Mouse (Mus musculus) CH12.LX (cell line): Measurements from ENCODE around the gene 1700028P14Rik. TPM values are rescaled to one million over a fixed set of nuclear protein-coding genes. Genes with fewer than 3 reads are reported as not detected.

Experiments
- DNase-seq: peaks from one replicate; pipeline ENCODE4 v3.0.0-alpha.2; 2013; ENCODE audit errors: extremely low read depth
- H3K27ac ChIP-seq: 2 replicates; pipeline ENCODE4 v1.5.1; 2012; ENCODE audit warnings: low read depth, mild to moderate bottlenecking, control low read depth, moderate library complexity; ENCODE audit not compliant: insufficient read depth
- H3K27me3 ChIP-seq: replicated peaks from 2 replicates; pipeline ENCODE3; 2012; ENCODE audit warnings: inconsistent platforms
- H3K36me3 ChIP-seq, 2 experiments: replicated peaks in 1 of 2; 2 replicates each; pipeline versions ENCODE3 to v1.6.1; 2012; ENCODE audit warnings: inconsistent platforms in 1 of 2, low read length in 1 of 2, mild to moderate bottlenecking in 1 of 2, mixed read lengths in 1 of 2, moderate library complexity in 1 of 2; ENCODE audit not compliant: control insufficient read depth in 1 of 2, insufficient read depth in 1 of 2
- H3K4me1 ChIP-seq, 2 experiments: 2 replicates each; pipeline ENCODE4 v1.6.1; 2012; ENCODE audit warnings: inconsistent platforms in 1 of 2, moderate library complexity in 1 of 2; ENCODE audit not compliant: insufficient read depth in 2 of 2, control insufficient read depth in 1 of 2
- H3K4me2 ChIP-seq: 2 replicates; pipeline ENCODE4 v1.6.1; 2012; ENCODE audit warnings: low read depth, mild to moderate bottlenecking, control low read depth; ENCODE audit not compliant: poor library complexity, insufficient read depth, severe bottlenecking
- H3K4me3 ChIP-seq, 3 experiments: fragments of 150-350 bp in 1 of 3; sonication (generic) in 1 of 3; replicated peaks in 1 of 3; 2 replicates each; pipeline versions ENCODE3 to v1.5.1; 2011 to 2012; ENCODE audit warnings: low read depth in 2 of 3, low read length in 2 of 3, mild to moderate bottlenecking in 2 of 3, moderate library complexity in 2 of 3, control low read depth in 1 of 3, improper control_type of control experiment in 1 of 3, inconsistent platforms in 1 of 3, mixed read lengths in 1 of 3; ENCODE audit not compliant: poor library complexity in 1 of 3
- H3K79me2 ChIP-seq: replicated peaks from 2 replicates; pipeline ENCODE4 v1.6.1; 2012; ENCODE audit warnings: mild to moderate bottlenecking, moderate library complexity; ENCODE audit not compliant: control insufficient read depth, poor library complexity, insufficient read depth, severe bottlenecking; ENCODE audit errors: extremely low read depth
- H3K9ac ChIP-seq: 2 replicates; pipeline ENCODE4 v1.6.1; 2012; ENCODE audit warnings: low read depth, mild to moderate bottlenecking, control low read depth, moderate library complexity; ENCODE audit not compliant: insufficient read depth
- H3K9me3 ChIP-seq: replicated peaks from 2 replicates; pipeline ENCODE3; 2012; ENCODE audit warnings: low read length, inconsistent platforms, mixed read lengths
- BHLHE40 ChIP-seq: IDR thresholded peaks from 2 replicates; pipeline ENCODE4 v1.6.1; 2011; ENCODE audit warnings: mild to moderate bottlenecking, low read depth, low read length, improper control_type of control experiment
- CHD2 ChIP-seq: IDR thresholded peaks from 2 replicates; pipeline ENCODE4 v1.6.1; 2011; ENCODE audit warnings: low read length, improper control_type of control experiment
- CTCF ChIP-seq, 2 experiments: IDR thresholded peaks in 1 of 2; conservative IDR thresholded peaks in 1 of 2; 2 replicates each; pipeline ENCODE4 v1.5.1; 2011 to 2012; ENCODE audit warnings: low read depth in 2 of 2, low read length in 2 of 2, improper control_type of control experiment in 1 of 2, inconsistent platforms in 1 of 2, mild to moderate bottlenecking in 1 of 2, moderate library complexity in 1 of 2
- E2F4 ChIP-seq: IDR thresholded peaks from 2 replicates; pipeline ENCODE4 v1.6.1; 2011; ENCODE audit warnings: low read depth, low read length, improper control_type of control experiment; ENCODE audit not compliant: insufficient replicate concordance
- ELF1 ChIP-seq: IDR thresholded peaks from 2 replicates; pipeline ENCODE4 v1.6.1; 2014; ENCODE audit warnings: low read depth, mild to moderate bottlenecking, inconsistent platforms, low read length, improper control_type of control experiment
- EP300 ChIP-seq: IDR thresholded peaks from 2 replicates; pipeline ENCODE4 v1.6.1; 2011; ENCODE audit warnings: low read length, improper control_type of control experiment
- ETS1 ChIP-seq: conservative IDR thresholded peaks from 2 replicates; pipeline ENCODE4 v1.6.1; 2012; ENCODE audit warnings: low read depth, mild to moderate bottlenecking, inconsistent platforms, low read length, improper control_type of control experiment, moderate library complexity
- IRF4 ChIP-seq: IDR thresholded peaks from 2 replicates; pipeline ENCODE4 v1.6.1; 2014; ENCODE audit warnings: low read depth, mild to moderate bottlenecking, inconsistent platforms, low read length, improper control_type of control experiment
- JUN ChIP-seq: IDR thresholded peaks from 2 replicates; pipeline ENCODE4 v1.6.1; 2011; ENCODE audit warnings: low read depth, mild to moderate bottlenecking, low read length, improper control_type of control experiment, moderate library complexity; ENCODE audit not compliant: insufficient read depth
- KAT2A ChIP-seq: IDR thresholded peaks from 2 replicates; pipeline ENCODE4 v1.6.1; 2012; ENCODE audit warnings: low read length, improper control_type of control experiment, inconsistent platforms; ENCODE audit not compliant: insufficient replicate concordance
- MAFK ChIP-seq: IDR thresholded peaks from 2 replicates; pipeline ENCODE4 v1.6.1; 2011; ENCODE audit warnings: low read length, improper control_type of control experiment; ENCODE audit not compliant: insufficient replicate concordance
- MEF2A ChIP-seq: IDR thresholded peaks from 2 replicates; pipeline ENCODE4 v1.6.1; 2014; ENCODE audit warnings: low read depth, mild to moderate bottlenecking, inconsistent platforms, low read length, improper control_type of control experiment, borderline replicate concordance
- MXI1 ChIP-seq: IDR thresholded peaks from 2 replicates; pipeline ENCODE4 v1.6.1; 2011; ENCODE audit warnings: mild to moderate bottlenecking, low read depth, low read length, improper control_type of control experiment
- MYC ChIP-seq: IDR thresholded peaks from 2 replicates; pipeline ENCODE4 v1.6.1; 2011; ENCODE audit warnings: low read depth, mild to moderate bottlenecking, improper control_type of control experiment, low read length
- NELFE ChIP-seq: IDR thresholded peaks from 2 replicates; pipeline ENCODE4 v1.6.1; 2011; ENCODE audit warnings: low read depth, low read length, improper control_type of control experiment
- NRF1 ChIP-seq: IDR thresholded peaks from 2 replicates; pipeline ENCODE4 v1.6.1; 2014; ENCODE audit warnings: low read depth, mild to moderate bottlenecking, inconsistent platforms, low read length, improper control_type of control experiment, moderate library complexity
- PAX5 ChIP-seq: IDR thresholded peaks from 2 replicates; pipeline ENCODE4 v1.6.1; 2012; ENCODE audit warnings: low read length, inconsistent platforms, mixed read lengths
- POLR2A ChIP-seq: IDR thresholded peaks from 2 replicates; pipeline ENCODE4 v1.6.1; 2011; ENCODE audit warnings: low read depth, mild to moderate bottlenecking, improper control_type of control experiment, low read length
- POLR2AphosphoS2 ChIP-seq: IDR thresholded peaks from 2 replicates; pipeline ENCODE4 v1.6.1; 2011; ENCODE audit warnings: low read depth, low read length, improper control_type of control experiment
- SIN3A ChIP-seq: IDR thresholded peaks from 2 replicates; pipeline ENCODE4 v1.6.1; 2012; ENCODE audit warnings: low read length, improper control_type of control experiment, inconsistent platforms
- TBP ChIP-seq: conservative IDR thresholded peaks from 2 replicates; pipeline ENCODE4 v1.6.1; 2011; ENCODE audit warnings: low read depth, low read length, improper control_type of control experiment
- TCF12 ChIP-seq: IDR thresholded peaks from 2 replicates; pipeline ENCODE4 v1.6.1; 2014; ENCODE audit warnings: low read depth, mild to moderate bottlenecking, inconsistent platforms, low read length, improper control_type of control experiment
- UBTF ChIP-seq: IDR thresholded peaks from 2 replicates; pipeline ENCODE4 v1.6.1; 2012; ENCODE audit warnings: low read depth, mild to moderate bottlenecking, inconsistent platforms, low read length, improper control_type of control experiment, moderate library complexity
- USF1 ChIP-seq: IDR thresholded peaks from 2 replicates; pipeline ENCODE4 v1.6.1; 2014; ENCODE audit warnings: low read depth, mild to moderate bottlenecking, inconsistent platforms, low read length, improper control_type of control experiment
- ZKSCAN1 ChIP-seq: IDR thresholded peaks from 2 replicates; pipeline ENCODE4 v1.6.1; 2012; ENCODE audit warnings: low read depth, inconsistent platforms, low read length, improper control_type of control experiment, borderline replicate concordance
- ZMIZ1 ChIP-seq: IDR thresholded peaks from 2 replicates; pipeline ENCODE4 v1.6.1; 2012; ENCODE audit warnings: low read depth, mild to moderate bottlenecking, inconsistent platforms, low read length, improper control_type of control experiment
- dilution Hi-C: fragments of 300-500 bp; cut with MboI; formaldehyde crosslinking; loops from 2 replicates; pipeline ENCODE4 v1.14.3; 2020; ENCODE audit warnings: low sequenced_read_pairs; ENCODE audit not compliant: extremely low pct_unique_long_range_greater_than_20kb, extremely low pct_ligation_motif_present
- in situ Hi-C: fragments of 300-500 bp; cut with MboI; formaldehyde crosslinking; loops from 3 replicates; pipeline ENCODE4 v1.14.3; 2019; ENCODE audit warnings: low sequenced_read_pairs, low pct_ligation_motif_present, low pct_unique_long_range_greater_than_20kb, mixed read lengths
- polyA plus RNA-seq: library from polyadenylated mRNA; unstranded; fragments of >175 nt; gene quantifications from 2 replicates; pipeline ENCODE4 v1.2.1, GENCODE M21; 2012; ENCODE audit warnings: low read depth; ENCODE audit not compliant: insufficient read length
- total RNA-seq, 2 experiments: library from RNA; depleted of rRNA; stranded (reverse); fragments of 300-350 nt in 1 of 2; fragments of >200 nt in 1 of 2; gene quantifications; 2 replicates each; pipeline ENCODE4 v1.2.3; 2012 to 2014

Gene 1700028P14Rik
- total and polyA plus RNA-seq, 3 experiments, result not detected

GRCm38 (mm10) chr19:23607951-23608350, 44.7 kb downstream of the 1700028P14Rik start:
- in situ Hi-C loops, result no loop called here
- dilution Hi-C loops, result no loop called here
- H3K4me1 ChIP-seq, result peaks cover 0 to 3% of the 10 kb centered on the region in 2 experiments; a peak in 2 of 4 replicates
- H3K4me3 ChIP-seq, result no peak overlapping the region
- H3K4me2 ChIP-seq, result no peak overlapping the region
- no peaks in the 10 kb centered on the region for H3K79me2 ChIP-seq
- H3K27ac ChIP-seq, result no peak overlapping the region
- no peaks in the 10 kb centered on the region for H3K27me3 ChIP-seq
- no peaks in the 10 kb centered on the region for H3K36me3 ChIP-seq
- no peaks in the 10 kb centered on the region for H3K9me3 ChIP-seq
- DNase-seq, result no peak
- no peak for TF ChIP-seq EP300
- TF ChIP-seq NRF1, result no peak
- no peak for TF ChIP-seq TBP
- no peak for TF ChIP-seq ZMIZ1
- no peak for TF ChIP-seq MXI1
- TF ChIP-seq UBTF, result no peak
- no peak overlapping the region for H3K9ac ChIP-seq

DNA sequence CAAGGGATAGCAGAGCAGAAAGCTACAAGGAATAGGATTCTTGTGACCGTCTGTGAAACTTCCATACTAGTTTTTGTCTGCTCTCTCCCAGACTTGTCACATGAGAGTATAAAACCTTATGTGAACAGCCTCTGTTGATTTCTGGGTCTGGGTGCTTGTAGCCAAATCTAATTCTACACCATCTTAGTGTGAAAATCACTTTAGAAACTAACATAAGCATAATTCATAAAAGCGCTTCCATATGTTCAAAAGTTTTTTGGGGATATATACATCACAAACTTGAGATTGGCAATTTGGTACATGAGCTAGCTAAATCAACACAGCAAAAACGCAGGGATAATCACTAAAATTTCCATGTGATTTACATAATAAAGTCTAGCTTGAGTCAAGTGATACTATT, 57.7 kb downstream of the 1700028P14Rik start:
- in situ Hi-C loops, result no loop called here
- no peaks in the 10 kb centered on the region for H3K27me3 ChIP-seq

DNA sequence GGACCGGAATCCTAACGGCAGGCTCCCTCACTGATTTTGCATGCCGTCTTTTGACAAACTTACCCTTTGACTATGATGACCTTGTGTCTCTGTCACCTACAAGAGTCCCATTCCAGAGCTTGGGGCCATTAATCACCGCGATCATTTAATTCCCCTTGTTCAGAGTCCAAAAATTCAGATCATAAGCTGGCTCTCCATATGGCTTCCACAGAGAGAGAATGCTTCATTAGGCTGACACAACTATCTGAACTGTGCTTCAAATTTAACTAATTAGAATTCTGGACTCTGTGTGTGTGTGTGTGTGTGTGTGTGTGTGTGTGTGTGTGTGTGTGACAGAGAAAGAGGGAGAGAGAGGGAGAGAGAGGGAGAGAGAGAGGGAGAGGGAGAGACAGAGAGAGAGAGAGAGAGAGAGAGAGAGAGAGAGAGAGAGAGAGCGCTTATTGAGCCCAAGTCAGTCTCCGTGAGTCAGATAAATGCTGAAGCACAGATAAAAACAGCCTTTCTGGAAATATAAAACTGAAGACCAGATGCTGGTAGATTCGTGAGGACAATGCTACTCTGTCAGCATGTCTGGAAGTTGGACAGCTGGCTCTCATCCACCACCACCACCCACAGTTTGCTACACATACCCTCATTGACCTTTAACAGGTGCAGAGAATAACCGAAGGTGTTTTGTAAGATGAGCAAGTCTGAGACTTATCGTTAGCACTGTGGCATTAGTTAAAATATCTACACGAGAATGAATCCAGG, 73.8 kb downstream of the 1700028P14Rik start:
- no peaks in the 10 kb centered on the region for H3K27me3 ChIP-seq
- H3K9ac ChIP-seq, result no peak overlapping the region
- in situ Hi-C loops, result no loop called here
- no peak overlapping the region for H3K27ac ChIP-seq
- no peak overlapping the region for H3K4me3 ChIP-seq
- H3K36me3 ChIP-seq, result no peaks in the 10 kb centered on the region
- H3K79me2 ChIP-seq, result no peaks in the 10 kb centered on the region
- TF ChIP-seq USF1 (no peak), BHLHE40 (no peak), SIN3A (no peak), JUN (no peak), CHD2 (no peak), MEF2A (no peak), E2F4 (no peak), MYC (no peak)
- TF ChIP-seq, all 38 proteins: peak for 0
- DNase-seq, result no peak
- peaks cover 0 to 5% of the 10 kb centered on the region in 2 experiments; a peak in 2 of 4 replicates for H3K4me1 ChIP-seq
- dilution Hi-C loops, result no loop called here
- H3K4me2 ChIP-seq, result peak overlapping the region; percentile 51
- H3K9me3 ChIP-seq, result no peaks in the 10 kb centered on the region

More for the DNA sequence above, 57.7 kb downstream of the 1700028P14Rik start:
- no peak for DNase-seq
- Histone ChIP-seq H3K79me2 (no peaks in the 10 kb centered on the region), H3K4me1 (no peaks in the 10 kb centered on the region), H3K9ac (no peak overlapping the region), H3K36me3 (no peaks in the 10 kb centered on the region), H3K9me3 (no peaks in the 10 kb centered on the region), H3K4me2 (no peak overlapping the region), H3K27ac (no peak overlapping the region), H3K4me3 (no peak overlapping the region)
- dilution Hi-C loops, result no loop called here
- no peak for TF ChIP-seq ZKSCAN1
- TF ChIP-seq E2F4, result no peak
- TF ChIP-seq IRF4, result no peak
- no peak for TF ChIP-seq KAT2A
- no peak for TF ChIP-seq ZMIZ1
- TF ChIP-seq POLR2AphosphoS2, result no peak
- TF ChIP-seq CTCF (conservative IDR thresholded peaks at IDR 0.05 in 1 of 2, IDR thresholded peaks at IDR 0.05 in 1 of 2; ENCODE audit: low read depth in 2 of 2, low read length in 2 of 2), result no peak
- TF ChIP-seq ELF1, result no peak
- no peak for TF ChIP-seq PAX5
- no peak for TF ChIP-seq MAFK
- TF ChIP-seq MYC, result no peak
- no peak for TF ChIP-seq POLR2A
- no peak for TF ChIP-seq TCF12
- no peak for TF ChIP-seq NELFE
- no peak for TF ChIP-seq ETS1
- TF ChIP-seq USF1, result no peak
